Mouse (Mus musculus) erythroblast, embryonic 14.5 days (primary cell): Measurements from ENCODE around the gene Hoxa4.

Source experiments
- GATA1 ChIP-seq: IDR thresholded peaks from 2 replicates; pipeline ENCODE4 v1.6.1; 2012; ENCODE audit warnings: low read length, inconsistent platforms, mixed read lengths
- TAL1 ChIP-seq: IDR thresholded peaks from 3 replicates; pipeline ENCODE4 v1.6.1; 2012; ENCODE audit warnings: low read length, inconsistent platforms, mixed read lengths

DNA sequence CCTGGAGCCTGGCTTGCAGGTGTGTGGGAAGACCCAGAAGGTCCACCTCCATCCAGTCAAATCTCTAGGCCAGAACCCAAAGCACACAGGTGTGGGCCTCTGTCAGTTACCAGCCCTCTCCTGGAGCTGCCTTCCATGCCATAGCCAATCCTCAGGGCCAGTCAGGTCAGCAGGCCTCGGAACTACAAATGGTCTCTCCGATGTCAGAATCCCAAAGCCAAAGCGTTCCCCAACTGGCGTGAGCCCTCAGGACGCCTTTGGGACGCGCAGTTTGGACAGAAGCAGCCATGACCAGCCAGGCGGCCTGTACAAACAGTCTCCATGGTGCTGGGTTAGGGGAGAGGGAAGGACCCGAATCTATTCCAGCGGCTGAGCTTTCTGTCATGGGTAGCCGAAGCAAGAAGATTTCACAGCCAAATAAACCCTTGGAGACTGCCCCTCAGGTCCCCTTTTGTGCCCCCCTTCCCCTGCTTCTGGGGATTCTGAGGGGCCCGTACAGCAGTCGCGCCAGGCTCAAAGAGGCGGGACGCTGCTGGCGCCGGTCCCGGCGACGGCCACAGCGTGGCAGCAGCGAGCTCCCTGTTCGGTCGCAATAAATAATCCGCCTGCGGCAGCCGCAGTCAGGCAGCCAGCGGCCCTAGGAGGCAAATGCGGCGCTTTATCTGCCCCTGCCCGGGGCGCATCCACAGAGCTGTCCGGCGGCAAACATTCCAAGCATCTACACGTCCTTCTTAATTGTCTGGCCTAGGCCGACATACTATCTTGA is 19.8 kb upstream of the Hoxa4 start:
- TF ChIP-seq GATA1 (no peak), TAL1 (no peak)
